Mouse (Mus musculus): ENCODE results near the gene Nrxn2.

GRCm38 (mm10) chr19:6419805-6420310 lies 1.3 kb downstream of the Nrxn2 start:
- TF ChIP-seq MAFK (IDR thresholded peaks at IDR 0.05; ENCODE audit: insufficient read depth, low read depth, low read length) (no peak), HCFC1 (IDR thresholded peaks at IDR 0.05; ENCODE audit: borderline replicate concordance, insufficient read depth, low read length) (no peak), ZC3H11A (IDR thresholded peaks at IDR 0.05; ENCODE audit: borderline replicate concordance, low read depth, low read length) (no peak), CHD2 (IDR thresholded peaks at IDR 0.05; ENCODE audit: low read depth, low read length) (no peak)
